Mouse (Mus musculus): ENCODE data around the gene Fut2. TPM values are rescaled to one million over a fixed set of nuclear protein-coding genes. Genes with fewer than 3 reads are reported as not detected.
A peak's percentile ranks its signal among the peaks of the same experiment; 100 is the strongest.

Gene Fut2
- polyA plus RNA-seq, 1 experiment from 2014 or later = 35.1 TPM

DNA sequence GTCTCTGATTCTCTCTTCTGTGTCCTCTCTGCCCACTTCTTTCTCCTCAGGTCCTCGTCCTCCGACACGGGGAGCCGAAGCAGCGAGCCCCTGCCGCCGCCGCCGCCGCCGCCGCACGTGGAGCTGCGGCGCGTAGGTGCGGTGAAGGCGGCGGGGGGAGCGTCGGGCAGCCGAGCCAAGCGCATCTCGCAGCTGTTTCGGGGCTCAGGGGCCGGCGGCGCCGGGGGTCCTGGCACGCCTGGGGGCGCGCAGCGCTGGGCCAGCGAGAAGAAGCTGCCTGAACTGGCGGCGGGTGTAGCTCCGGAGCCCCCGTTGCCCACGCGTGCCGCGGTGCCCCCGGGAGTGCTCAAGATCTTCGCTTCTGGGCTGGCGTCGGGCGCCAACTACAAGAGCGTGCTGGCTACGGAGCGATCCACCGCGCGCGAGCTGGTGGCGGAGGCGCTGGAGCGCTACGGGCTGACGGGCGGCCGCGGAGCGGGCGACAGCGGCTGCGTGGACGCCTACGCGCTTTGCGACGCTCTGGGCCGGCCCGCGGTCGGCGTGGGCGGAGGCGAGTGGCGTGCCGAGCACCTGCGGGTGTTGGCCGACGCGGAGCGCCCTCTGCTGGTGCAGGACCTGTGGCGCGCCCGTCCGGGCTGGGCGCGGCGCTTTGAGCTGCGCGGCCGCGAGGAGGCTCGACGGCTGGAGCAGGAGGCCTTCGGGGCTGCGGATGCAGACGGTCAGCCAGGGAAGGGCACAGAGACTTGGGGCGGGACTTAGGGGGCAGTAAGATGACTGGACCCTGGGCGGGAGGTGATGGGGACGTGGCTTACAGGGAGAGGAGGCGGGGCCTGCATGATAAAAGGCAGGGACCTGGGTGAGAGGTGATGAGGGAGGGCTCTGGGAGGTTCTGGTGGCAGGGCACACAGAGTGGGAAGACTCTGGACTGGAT lies 37.6 kb downstream of the Fut2 start:
- TF ChIP-seq EP300 (optimal IDR thresholded peaks at IDR 0.05) = no peak
- peak; percentile 85 for TF ChIP-seq CTCF (IDR thresholded peaks at IDR 0.05; ENCODE audit: low read depth)
- Histone ChIP-seq H3K4me2 (replicated peaks; ENCODE audit: low read depth) (peak overlapping the region; percentile 98), H3K27ac (replicated peaks) (peak overlapping the region; percentile 76), H3K36me3 (ENCODE audit: control insufficient read depth, insufficient read depth, low read length) (no peaks in the 10 kb centered on the region), H3K4me1 (replicated peaks; ENCODE audit: control insufficient read depth, insufficient read depth) (peaks cover 2% of the 10 kb centered on the region; the same call in 1 of the 2 replicates), H3K9me3 (ENCODE audit: control insufficient read depth, low read length) (no peaks in the 10 kb centered on the region), H3K9ac (ENCODE audit: low read length) (peak overlapping the region; percentile 77), H3K27me3 (ENCODE audit: control insufficient read depth, insufficient read depth, low read length) (no peaks in the 10 kb centered on the region), H3K4me3 (ENCODE audit: low read depth, low read length) (peak overlapping the region; percentile 55)
- peak; percentile 88 for ATAC-seq (ENCODE audit: low FRiP score, low TSS enrichment)
- peak; percentile 95 for DNase-seq (ENCODE audit: low spot score)
- WGBS = 1% methylated on average over 94 of the region's 105 CpGs

DNA sequence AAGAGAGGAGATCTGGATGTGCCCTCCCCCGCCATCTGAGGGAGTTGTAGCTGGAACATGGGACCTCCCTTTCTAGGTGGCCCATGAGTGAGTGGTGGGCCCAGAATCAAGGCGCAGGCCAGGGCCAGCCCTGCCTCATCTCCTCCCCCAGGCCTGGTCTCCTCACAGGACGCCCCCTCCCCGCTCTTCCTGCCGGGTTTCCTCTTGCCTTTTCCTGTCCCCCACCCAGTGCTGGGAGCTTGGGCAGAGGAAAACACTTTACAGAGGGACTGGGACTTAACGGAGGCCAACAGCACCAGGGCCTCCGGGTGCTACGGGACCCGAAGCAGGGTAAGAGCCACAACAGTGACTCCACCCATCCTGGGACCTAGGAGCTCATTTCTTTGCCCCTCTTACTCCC lies 38.9 kb downstream of the Fut2 start, which contains the start of gene Rasip1:
Rasip1 (plus strand) TSS at position 228 of the 400 bp plus-strand sequence.
- ATAC-seq (ENCODE audit: low FRiP score, low TSS enrichment) = no peak
- Histone ChIP-seq H3K9me3 (ENCODE audit: control insufficient read depth, low read length) (no peaks in the 10 kb centered on the region), H3K9ac (ENCODE audit: low read length) (peak within 1 kb of the TSS; percentile 77), H3K27me3 (ENCODE audit: control insufficient read depth, insufficient read depth, low read length) (no peaks in the 10 kb centered on the region), H3K27ac (replicated peaks) (peak within 1 kb of the TSS; percentile 76), H3K4me2 (replicated peaks; ENCODE audit: low read depth) (peak within 1 kb of the TSS; percentile 98), H3K4me1 (replicated peaks; ENCODE audit: control insufficient read depth, insufficient read depth) (peaks cover 2% of the 10 kb centered on the region; the same call in 1 of the 2 replicates), H3K36me3 (ENCODE audit: control insufficient read depth, insufficient read depth, low read length) (no peaks in the 10 kb centered on the region), H3K4me3 (ENCODE audit: low read depth, low read length) (peak within 1 kb of the TSS; percentile 55)
- 76% methylated on average over 9 of the region's 9 CpGs for WGBS
- TF ChIP-seq CTCF (IDR thresholded peaks at IDR 0.05; ENCODE audit: low read depth) (no peak), EP300 (optimal IDR thresholded peaks at IDR 0.05) (no peak)
- no peak for DNase-seq (ENCODE audit: low spot score)

DNA sequence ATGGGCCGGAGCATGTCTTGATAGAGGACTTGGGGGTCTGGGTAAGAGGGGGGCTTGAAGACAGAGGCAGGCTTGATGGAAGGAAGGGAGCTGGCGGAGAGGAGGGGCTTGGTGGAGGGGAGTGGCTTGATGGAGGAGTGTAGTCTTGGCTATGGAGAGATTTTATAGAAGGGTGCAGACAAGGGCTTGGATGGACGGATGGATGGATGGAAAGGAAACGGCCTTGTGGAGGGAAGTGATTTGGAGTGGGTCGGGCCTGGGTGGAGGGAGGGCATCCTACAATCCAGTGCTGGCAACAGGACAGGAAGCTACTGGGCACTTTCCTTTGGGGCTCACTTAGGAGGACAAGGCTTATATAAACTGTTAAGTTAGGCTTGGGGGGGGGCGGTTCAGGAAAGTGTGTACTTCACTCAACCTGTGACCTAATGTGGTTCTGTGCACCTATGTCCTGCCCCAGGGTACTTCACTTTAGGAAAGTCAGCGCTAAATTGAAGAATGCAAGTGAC lies 39.6 kb downstream of the Fut2 start:
- Histone ChIP-seq H3K4me3 (ENCODE audit: low read depth, low read length) (no peak overlapping the region), H3K4me1 (replicated peaks; ENCODE audit: control insufficient read depth, insufficient read depth) (peaks cover 2% of the 10 kb centered on the region; the same call in 1 of the 2 replicates), H3K9ac (ENCODE audit: low read length) (no peak overlapping the region), H3K9me3 (ENCODE audit: control insufficient read depth, low read length) (no peaks in the 10 kb centered on the region), H3K36me3 (ENCODE audit: control insufficient read depth, insufficient read depth, low read length) (no peaks in the 10 kb centered on the region), H3K27me3 (ENCODE audit: control insufficient read depth, insufficient read depth, low read length) (no peaks in the 10 kb centered on the region), H3K27ac (replicated peaks) (no peak overlapping the region), H3K4me2 (replicated peaks; ENCODE audit: low read depth) (no peak overlapping the region)
- WGBS = 87% methylated on average over 7 of the region's 7 CpGs
- ATAC-seq (ENCODE audit: low FRiP score, low TSS enrichment) = no peak
- TF ChIP-seq EP300 (optimal IDR thresholded peaks at IDR 0.05) (no peak), CTCF (IDR thresholded peaks at IDR 0.05; ENCODE audit: low read depth) (no peak)
- DNase-seq (ENCODE audit: low spot score) = no peak

DNA sequence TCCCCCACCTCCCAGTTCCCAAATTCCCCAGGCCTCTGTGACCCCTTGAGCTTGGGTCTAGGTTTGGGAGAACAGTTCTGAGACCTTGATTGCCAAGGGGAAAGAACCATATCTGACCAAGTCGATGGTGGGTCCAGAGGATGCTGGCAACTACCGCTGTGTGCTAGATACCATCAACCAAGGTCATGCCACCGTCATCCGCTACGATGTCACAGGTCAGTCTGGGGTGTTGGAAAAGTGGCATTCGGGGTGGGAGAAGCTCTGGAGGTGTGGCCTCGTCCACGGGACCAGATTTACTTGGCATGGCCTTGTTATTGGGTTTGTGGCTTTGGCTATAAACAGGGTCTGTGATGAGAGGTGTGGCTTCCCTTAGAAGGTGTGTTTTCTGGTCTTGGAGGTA lies 40.7 kb downstream of the Fut2 start:
- DNase-seq (ENCODE audit: low spot score) = no peak
- no peak for ATAC-seq (ENCODE audit: low FRiP score, low TSS enrichment)
- 91% methylated on average over 8 of the region's 8 CpGs for WGBS

DNA sequence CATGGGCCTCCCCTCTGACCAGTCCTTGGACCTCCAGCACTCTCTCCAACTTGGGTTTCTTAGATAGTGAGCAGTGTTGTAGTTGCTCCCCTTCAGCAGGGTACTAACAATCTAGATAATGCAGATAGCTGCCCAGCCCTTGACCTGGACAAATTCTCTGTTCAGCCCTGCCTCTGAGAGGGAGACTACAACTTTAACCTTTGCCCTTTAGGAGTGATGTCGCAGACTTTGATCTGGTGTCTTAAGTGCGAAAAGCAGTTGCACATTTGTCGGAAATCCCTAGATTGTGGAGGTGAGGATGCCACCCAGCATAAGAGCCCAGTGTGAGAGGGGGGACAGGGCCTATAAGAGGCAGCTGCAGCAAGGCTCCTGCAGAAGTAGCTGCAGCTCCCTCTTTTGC lies 41.5 kb downstream of the Fut2 start:
- no peak overlapping the region for H3K9ac ChIP-seq (ENCODE audit: low read length)
- no peak for ATAC-seq (ENCODE audit: low FRiP score, low TSS enrichment)
- H3K4me1 ChIP-seq (replicated peaks; ENCODE audit: control insufficient read depth, insufficient read depth) = peaks cover 2% of the 10 kb centered on the region; the same call in 1 of the 2 replicates
- DNase-seq (ENCODE audit: low spot score) = no peak
- no peak overlapping the region for H3K4me2 ChIP-seq (replicated peaks; ENCODE audit: low read depth)
- no peak overlapping the region for H3K27ac ChIP-seq (replicated peaks)
- H3K9me3 ChIP-seq (ENCODE audit: control insufficient read depth, low read length) = no peaks in the 10 kb centered on the region
- TF ChIP-seq EP300 (optimal IDR thresholded peaks at IDR 0.05) (no peak), CTCF (IDR thresholded peaks at IDR 0.05; ENCODE audit: low read depth) (no peak)
- H3K36me3 ChIP-seq (ENCODE audit: control insufficient read depth, insufficient read depth, low read length) = no peaks in the 10 kb centered on the region
- no peaks in the 10 kb centered on the region for H3K27me3 ChIP-seq (ENCODE audit: control insufficient read depth, insufficient read depth, low read length)
- 69% methylated on average over 3 of the region's 3 CpGs for WGBS
- H3K4me3 ChIP-seq (ENCODE audit: low read depth, low read length) = no peak overlapping the region

More for the DNA sequence above, 40.7 kb downstream of the Fut2 start:
- H3K4me2 ChIP-seq (replicated peaks; ENCODE audit: low read depth) = no peak overlapping the region
- no peak for TF ChIP-seq EP300 (optimal IDR thresholded peaks at IDR 0.05)
- no peak for TF ChIP-seq CTCF (IDR thresholded peaks at IDR 0.05; ENCODE audit: low read depth)
- H3K36me3 ChIP-seq (ENCODE audit: control insufficient read depth, insufficient read depth, low read length) = no peaks in the 10 kb centered on the region
- no peak overlapping the region for H3K4me3 ChIP-seq (ENCODE audit: low read depth, low read length)
- no peak overlapping the region for H3K9ac ChIP-seq (ENCODE audit: low read length)
- H3K4me1 ChIP-seq (replicated peaks; ENCODE audit: control insufficient read depth, insufficient read depth) = peaks cover 2% of the 10 kb centered on the region; the same call in 1 of the 2 replicates
- H3K9me3 ChIP-seq (ENCODE audit: control insufficient read depth, low read length) = no peaks in the 10 kb centered on the region
- no peak overlapping the region for H3K27ac ChIP-seq (replicated peaks)
- H3K27me3 ChIP-seq (ENCODE audit: control insufficient read depth, insufficient read depth, low read length) = no peaks in the 10 kb centered on the region

All from stomach, postnatal 0 days (tissue).